Mouse (Mus musculus) urinary bladder, postnatal 0 days (tissue): ENCODE results near the gene Hnrnpll. TPM values are rescaled to one million over a fixed set of nuclear protein-coding genes. Genes with fewer than 3 reads are reported as not detected.

Source experiments
- polyA plus RNA-seq: library from polyadenylated mRNA; unstranded; fragments of >200 nt; fragmentation: Nextera tagmentation; extraction: Ambion mirVana; gene quantifications from 2 replicates; pipeline ENCODE4 v1.2.1, GENCODE M21; 2015

Hnrnpll gene
- polyA plus RNA-seq = 23.3 and 28.5 TPM in 2 replicates

GRCm38 (mm10) chr17:80061783-80062619, at the start of gene Hnrnpll:
TSS of gene Hnrnpll (minus strand) at chr17:80062334.

Other genes with a start within 250 kb of the Hnrnpll start
- 18.4 and 22.6 TPM in 2 replicates for gene Atl2, start 166.2 kb downstream of the Hnrnpll start, polyA plus RNA-seq
- gene Galm, start 65.1 kb upstream of the Hnrnpll start, polyA plus RNA-seq = 4.8 and 4.9 TPM in 2 replicates
- 181 and 216 TPM in 2 replicates for gene Srsf7, start 145.0 kb upstream of the Hnrnpll start, polyA plus RNA-seq
- not detected in 2 replicates for gene Ttc39d, start 145.1 kb upstream of the Hnrnpll start, polyA plus RNA-seq
- 17.5 and 18.1 TPM in 2 replicates for gene Gemin6, start 162.1 kb upstream of the Hnrnpll start, polyA plus RNA-seq
- 8.6 and 9.5 TPM in 2 replicates for gene Morn2, start 227.9 kb upstream of the Hnrnpll start, polyA plus RNA-seq
- 5.6 and 6.0 TPM in 2 replicates for gene Dhx57, start 228.1 kb upstream of the Hnrnpll start, polyA plus RNA-seq
- gene Arhgef33, start 245.1 kb upstream of the Hnrnpll start, polyA plus RNA-seq = 0.88 and 1.1 TPM in 2 replicates